Mouse (Mus musculus) liver, embryonic 14.5 days (tissue): Measurements from ENCODE around the gene Golga1.

Source experiments
- CTCF ChIP-seq: IDR thresholded peaks from 2 replicates; pipeline ENCODE4 v1.5.1; 2016; ENCODE audit warnings: antibody characterized with exemption, low read depth, control low read depth
- EP300 ChIP-seq: IDR thresholded peaks from 2 replicates; pipeline ENCODE4 v1.6.1; 2016; ENCODE audit warnings: antibody characterized with exemption, low read depth

- TF ChIP-seq CTCF (no peak), EP300 (no peak)
Measured at GRCm38 (mm10) chr2:39008954-39009365, 56.4 kb downstream of the Golga1 start.
